Mouse (Mus musculus): ENCODE data around the gene A730061H03Rik.

GRCm38 (mm10) chr14:55527940-55528339 lies 32.3 kb downstream of the A730061H03Rik start:
- TF ChIP-seq CTCF (IDR thresholded peaks at IDR 0.05; ENCODE audit: extremely low read depth, insufficient read depth, low read length), result peak; percentile 48
- TF ChIP-seq POLR2A (IDR thresholded peaks at IDR 0.05; ENCODE audit: extremely low read depth, insufficient read depth, low read length), result no peak
